Mouse (Mus musculus) lung, postnatal 36 days (tissue): ENCODE measurements around the gene Nr1h4.

Source experiments
- DNase-seq: peaks from one replicate; pipeline ENCODE4 v3.0.0; 2022; ENCODE audit warnings: mixed read lengths

Gene Nr1h4

DNA sequence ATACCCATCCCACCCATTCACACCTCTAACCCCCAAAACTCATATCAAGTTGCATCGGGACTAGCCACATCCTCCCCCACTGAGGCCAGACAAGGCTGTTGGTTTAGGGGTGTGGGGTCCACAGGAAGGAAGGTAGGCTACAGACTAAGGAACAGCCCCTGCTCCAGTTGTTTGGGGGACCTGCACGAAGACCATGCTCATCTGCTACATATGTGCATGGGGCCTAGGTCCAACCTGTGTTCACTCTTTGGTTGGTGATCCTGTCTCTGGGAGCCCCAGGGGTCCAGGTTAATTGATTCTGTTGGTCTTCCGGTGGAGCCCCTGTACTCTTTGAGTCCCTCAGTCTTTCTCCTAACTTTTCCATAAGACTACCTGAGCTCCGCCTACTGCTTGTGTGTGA is 13.0 kb downstream of the Nr1h4 start:
- no peak for DNase-seq

DNA sequence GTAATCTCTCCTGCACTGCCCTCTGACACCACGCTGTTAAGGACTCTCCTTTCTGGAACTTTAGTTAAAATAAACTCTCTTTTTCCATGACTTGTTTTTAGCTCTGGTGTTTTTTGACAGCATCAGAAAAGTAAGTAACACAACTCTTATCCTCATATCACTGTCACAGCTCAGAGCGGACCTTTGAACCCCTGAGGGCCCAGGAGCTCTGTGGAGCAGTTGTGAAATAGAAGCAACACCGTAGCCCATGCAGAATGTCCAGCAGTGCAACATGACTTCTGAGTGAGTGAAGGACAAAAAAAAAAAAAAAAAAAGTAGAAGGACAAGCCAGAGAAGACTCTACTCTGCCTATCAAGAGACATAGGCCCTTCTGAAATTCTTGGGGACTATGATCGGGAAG is 14.2 kb downstream of the Nr1h4 start:
- DNase-seq: no peak

DNA sequence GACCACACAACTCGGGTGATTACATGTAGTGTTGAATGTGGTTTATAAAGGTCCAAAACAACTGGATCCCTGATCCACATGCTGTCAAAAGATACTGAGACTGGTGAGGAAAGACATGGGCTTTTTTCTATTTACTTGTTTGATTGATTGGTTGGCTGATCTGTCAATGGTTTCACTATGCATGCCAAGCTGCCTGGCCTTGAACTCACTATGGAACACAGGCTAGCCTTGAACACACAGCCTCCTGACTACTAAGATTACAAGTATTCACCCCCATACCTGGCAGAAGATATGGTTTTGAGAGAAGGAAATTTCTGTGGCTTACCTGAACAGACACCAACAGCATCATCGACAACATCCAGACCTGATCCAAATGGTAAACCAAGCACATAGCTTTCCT is 15.0 kb downstream of the Nr1h4 start:
- DNase-seq: no peak

DNA sequence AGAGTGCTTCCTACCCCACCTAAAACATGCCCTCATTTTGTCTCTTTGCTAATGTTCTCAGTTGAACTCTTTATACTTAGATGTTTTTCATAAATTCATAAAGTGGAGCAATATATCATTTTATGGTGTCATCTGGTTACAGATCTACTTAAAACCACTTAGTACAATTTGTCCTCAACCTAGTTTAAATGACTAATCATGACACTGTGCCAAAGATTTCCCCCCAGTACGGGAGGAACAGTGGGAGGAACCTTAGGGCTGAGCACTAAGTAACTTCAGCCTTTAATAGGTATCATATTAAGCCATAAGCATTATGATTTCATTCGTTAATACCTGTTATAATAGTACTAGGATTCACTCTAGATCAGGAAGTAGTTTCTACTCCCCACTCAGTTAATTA is 17.6 kb downstream of the Nr1h4 start:
- no peak for DNase-seq

DNA sequence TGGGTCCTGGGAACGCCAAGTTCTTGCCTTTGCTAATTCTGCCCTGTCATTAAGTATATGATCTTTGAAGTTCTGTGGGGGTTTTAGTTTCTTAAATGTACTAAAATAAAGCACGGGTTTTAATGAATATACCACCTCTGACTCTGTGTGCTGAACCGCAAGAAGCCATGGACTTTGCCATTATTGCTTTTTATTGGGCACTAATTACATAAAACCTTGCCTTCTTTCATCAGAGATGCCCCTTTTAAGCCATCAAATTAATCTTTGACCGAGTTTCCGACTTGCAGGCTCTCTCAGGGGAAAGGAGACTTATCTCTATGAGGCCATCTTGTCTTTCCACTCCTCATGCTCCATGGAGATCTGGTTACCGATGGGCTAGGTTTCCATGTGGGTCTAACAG is 20.8 kb downstream of the Nr1h4 start:
- no peak for DNase-seq

DNA sequence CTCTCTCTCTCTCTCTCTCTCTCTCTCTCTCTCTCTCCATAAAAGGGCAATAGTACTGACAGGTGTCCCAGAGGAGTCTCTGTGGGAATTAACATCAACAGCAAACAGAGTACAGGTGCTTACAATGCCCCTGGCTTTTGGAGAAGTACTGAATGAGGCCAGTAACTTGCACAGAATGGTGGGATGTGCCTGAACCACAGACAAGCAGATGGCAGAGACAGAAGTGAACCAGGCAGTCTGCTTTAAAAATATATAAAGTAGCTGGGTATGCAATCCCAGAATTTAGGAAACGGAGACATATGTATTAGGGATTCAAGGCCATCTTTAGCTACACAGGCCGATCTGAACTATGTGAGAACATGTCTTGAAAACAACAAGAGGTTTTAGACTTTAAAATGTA is 22.8 kb downstream of the Nr1h4 start:
- no peak for DNase-seq

DNA sequence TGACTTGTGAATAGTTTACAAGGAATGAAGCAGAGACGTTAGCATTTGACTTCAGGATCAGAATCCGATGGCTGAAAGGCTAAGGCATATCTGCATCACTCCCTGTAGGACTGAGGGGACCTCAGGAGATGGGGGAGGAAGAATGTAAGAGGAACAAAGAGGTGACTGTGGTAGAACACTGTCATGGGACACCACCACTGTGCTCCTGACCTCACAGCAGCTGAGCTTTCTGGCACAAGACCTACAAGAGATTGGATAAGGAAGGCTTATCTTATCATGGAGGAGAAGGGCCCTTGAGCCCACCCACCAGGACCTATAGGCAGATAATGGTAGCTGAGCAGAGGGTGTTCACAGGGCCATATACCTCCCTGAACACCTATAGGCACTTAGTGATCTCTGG is 24.8 kb downstream of the Nr1h4 start:
- DNase-seq: no peak

DNA sequence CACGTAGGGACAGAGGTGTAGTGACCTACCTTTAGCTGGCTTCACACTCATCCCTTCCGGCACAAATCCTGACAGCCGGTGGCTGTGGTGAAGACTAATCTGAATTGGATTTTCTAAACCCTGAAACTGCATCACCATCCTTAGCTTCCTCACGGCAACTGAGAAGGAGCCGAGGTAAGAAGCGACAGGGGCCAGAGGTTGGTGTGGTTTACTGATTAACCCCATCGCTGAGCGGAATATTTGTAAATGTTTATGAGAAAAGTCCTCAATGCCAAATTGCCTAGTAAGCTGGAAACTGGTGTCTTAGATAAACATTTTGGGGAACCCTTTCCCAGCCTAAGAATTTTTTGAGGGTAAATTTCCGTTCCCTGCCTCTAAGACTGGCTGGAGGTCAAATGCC is 26.9 kb downstream of the Nr1h4 start:
- DNase-seq: no peak

DNA sequence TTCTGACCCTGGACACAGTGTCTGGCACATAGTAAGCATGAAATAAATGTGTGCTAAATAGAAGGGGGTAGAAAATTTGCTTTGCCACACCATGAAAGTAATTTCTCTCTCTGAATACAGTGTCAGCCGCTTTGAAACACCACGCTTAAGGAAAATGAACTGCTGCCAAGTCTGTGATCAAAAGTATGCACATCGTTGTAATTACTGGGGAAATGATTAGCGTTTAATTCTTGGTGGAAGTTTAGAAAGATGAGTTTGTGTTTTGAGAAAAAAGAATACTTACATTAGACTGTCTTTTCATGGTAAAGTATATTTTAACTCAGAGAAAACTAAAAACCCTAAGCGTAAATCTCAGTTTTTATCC is 27.8 kb downstream of the Nr1h4 start:
- DNase-seq: no peak

DNA sequence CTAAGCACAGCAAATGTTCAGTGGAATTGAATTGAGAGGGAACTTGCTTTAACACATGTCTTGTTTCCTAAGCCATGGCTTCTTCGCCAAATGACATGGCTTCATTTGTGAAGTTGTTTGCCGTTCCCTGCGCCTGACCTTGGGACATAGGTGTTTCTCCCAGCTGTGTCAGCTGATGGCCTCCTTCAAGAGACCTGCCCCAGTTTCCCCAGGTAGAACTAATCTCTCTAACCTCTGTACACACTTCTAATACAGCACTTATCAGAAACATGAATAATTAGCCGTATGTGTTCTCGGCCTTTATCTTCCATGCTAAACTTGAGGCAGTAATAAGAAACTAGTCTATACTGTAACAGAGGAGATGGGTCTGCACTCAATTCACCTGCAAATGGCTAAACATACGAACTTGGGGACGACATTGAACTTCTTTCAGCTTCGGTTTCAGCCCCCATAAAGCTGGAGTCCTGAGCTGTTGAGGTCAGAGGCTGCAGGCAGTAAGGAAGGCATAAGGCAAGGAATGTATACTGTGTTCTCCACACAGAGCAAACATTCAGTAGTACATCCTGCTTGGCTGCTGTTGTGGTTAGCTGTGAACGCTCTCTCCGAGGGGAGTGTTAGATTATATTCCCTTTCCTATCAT is 28.3 kb downstream of the Nr1h4 start:
- no peak for DNase-seq

DNA sequence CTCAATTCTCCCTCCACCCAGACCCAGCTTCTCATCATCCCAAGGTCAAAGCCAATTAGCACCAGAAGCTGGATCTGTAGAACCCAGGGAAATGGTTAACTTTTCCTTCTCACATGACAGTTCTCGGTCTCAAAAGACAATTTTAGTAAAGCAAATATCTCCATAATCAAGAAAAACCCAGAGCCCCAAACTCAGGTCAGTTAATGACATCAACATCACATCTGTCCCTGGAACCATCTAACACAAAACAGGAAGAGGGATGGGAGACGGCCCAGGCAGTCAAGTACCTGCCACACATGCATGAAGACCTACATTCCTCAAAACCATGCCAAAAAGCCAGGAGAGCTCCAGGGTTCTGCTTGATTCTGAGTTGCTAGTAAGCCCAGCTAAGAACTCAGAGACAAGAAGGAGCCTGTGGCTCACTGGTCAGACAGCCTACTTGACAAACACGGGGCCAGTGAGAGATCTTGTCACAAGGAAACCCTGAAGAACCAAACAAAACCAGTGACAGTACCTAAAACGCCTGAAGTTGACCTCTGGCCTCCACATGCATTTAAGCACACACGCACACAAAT is 30.3 kb downstream of the Nr1h4 start:
- no peak for DNase-seq

DNA sequence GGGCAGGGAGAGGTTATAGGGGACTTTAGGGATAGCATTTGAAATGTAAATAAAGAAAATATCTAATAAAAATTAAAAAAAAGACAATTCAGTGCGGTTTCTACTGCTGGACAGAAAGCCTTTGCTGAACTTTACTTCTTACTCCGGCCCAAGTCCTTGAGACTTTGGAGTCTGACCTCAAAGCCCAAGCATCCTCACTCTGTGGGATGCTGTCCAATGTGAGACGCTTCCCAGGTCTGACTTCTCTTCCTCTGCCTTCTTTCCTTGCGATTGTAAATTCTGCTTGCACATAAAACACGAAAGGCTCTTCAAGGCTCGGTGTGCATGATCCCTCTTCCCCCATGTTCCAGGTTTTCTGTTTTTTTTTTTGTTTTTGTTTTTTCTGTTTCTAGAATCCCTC is 31.5 kb downstream of the Nr1h4 start:
- DNase-seq: no peak

DNA sequence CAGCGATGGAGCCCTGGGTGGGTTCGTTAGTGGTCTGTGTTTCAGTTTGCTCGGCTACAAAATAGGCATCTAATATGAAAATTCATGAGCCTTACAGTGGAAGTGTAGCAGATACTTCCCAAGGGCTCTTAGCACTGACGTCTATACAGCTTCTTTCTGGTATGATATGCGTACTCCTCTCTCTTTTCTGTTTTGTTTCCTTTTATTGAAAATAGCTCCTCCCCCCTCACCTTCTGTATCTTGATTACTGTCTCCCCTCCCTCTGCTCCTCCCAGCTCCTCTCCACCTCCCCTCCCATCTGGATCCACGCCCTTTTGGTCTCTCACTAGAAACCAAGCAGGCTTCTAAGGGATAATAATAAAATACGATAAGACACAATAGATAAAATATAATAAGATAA is 37.8 kb downstream of the Nr1h4 start:
- DNase-seq: no peak

DNA sequence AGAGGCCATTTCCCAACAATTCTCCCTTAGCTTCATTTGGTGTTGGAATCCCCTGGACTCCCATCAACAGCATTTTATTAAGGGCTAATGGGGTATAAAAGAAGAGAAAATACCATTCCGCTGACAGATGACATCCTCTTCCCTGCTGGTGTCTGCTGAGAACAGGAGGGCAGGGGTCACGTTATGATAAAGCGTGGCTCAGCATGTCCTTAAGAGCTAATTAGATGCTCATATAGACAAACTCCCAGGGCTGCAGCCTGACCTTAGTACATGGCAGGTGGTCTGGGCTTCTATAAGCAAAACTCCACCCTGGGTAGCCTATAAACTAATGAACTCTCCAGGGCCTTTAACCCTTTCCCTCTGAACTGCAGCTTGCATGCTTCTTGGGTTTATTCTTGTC is 42.1 kb downstream of the Nr1h4 start:
- no peak for DNase-seq

DNA sequence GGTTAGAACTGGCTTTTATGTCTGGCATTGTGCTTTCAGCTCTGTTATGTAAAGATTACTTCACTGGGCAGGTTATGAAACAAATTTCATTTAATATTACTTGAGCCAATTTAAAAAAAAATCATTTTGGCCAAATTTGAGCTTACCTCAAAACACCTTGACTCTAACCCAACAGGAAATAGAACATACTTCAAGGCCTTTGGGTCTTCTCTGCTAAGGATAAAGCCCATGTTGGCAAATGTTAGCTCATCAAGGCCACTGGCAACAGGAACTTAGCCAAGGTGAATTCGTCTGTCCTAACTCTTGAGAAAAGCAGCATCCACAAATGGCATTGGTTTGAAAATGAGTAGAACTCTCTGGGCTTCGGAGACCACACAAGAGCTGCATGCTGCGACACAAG is 43.1 kb downstream of the Nr1h4 start:
- DNase-seq: no peak

DNA sequence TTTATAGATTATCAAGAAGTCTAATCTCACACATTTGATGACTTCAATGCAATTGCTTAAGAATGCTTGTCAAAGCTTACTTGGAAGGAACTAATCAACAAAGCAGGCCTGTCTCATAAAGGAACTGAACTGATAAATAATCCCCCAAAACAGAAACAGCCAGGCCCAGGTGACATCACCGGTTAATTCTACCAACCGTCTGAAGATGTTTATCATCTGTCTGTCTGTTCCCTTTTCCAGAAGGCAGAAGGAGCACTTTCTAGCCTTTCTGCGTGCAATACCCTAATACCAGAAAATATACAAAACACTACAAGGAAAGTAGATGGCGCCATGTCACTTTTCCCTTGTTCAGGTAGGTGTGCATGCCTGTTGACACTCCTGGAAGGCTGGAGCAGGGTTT is 43.9 kb downstream of the Nr1h4 start:
- no peak for DNase-seq

DNA sequence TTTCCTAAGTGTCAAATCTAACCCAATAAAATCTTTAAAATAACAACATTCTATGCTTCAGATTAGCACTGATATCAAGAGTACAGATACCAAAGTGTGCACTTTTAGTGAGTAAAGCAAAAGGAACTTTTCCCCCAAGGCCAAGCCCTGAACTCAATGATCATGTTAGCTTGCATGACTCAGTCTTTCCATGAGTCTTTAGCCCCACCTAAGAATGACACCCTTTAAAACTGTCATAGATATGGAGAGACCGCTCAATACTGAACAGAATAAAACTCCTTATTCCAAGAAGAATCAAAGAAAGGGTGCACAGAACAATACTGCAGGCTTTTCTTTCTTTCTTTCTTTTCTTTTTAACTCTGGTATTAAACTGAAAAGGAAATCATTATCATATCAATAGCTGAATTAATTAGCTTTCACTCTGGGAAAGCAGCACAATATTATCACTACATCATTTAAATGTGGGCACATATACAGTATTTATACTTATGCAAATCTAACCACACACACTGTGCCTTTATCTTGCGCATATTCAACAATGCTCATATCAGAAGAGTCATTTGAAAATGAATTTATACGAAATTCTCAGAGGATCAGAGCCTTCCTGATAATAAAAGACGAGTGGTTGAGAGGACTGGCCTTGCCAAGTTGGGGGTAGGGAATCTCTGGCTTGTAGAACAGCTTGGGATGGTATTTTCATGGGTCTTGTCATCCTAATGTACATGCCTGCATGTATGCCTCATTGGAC is 46.2 kb downstream of the Nr1h4 start:
- no peak for DNase-seq

DNA sequence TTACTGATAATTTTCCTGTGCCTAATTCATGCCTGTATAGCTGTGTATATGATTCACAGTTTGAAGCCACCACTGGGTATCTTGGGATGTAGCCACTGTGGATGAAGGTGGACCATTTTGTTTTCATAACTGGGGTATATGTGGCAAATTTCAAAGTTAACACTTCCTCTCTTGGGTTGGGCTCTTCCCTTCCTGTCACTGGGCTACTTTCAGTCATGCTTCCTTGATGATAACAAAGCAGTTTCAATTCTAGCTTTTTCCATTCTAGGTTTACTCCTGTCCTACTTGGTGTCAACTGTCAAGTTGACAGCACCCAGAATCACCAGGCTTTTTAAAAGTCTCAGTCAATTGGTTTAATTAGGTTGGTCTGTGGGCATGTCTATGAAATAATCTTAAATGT is 48.5 kb downstream of the Nr1h4 start:
- DNase-seq: no peak

DNA sequence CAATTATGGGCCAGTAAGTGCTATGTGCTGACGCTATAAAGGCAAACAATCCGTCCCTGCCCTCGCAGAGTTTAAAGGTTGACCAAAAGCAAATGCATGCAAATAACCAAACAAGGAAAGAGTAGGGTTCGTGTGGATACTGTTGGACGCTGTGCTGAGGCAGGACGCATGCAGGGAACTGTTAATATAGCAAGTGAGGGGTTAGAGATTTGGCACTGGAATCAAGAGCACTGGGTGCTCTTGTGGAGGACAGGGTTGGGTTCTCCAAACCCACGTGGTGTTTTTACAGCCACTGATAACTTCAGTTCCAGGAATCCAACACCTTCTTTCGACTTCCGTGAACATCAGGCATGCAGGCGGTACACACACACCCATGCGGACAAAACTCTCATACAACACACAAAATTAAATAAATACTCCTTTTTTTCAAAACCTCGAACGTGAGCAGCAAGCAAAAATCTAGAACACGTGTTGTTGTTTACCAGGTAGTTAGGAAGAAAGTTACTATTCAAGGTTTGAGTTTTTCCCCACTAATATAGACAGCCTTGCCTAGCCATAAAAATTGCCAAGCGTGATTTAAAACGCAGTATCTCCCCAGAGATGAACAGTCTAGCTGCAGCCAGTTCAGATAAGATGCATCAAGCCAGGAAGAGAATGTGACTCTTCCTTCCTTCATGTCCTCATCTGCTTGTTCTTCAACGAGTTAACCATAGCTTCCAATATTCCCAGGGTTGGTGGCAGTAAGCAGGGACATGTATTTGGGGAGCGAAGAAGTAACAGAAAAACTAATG is 49.4 kb downstream of the Nr1h4 start:
- DNase-seq: no peak

DNA sequence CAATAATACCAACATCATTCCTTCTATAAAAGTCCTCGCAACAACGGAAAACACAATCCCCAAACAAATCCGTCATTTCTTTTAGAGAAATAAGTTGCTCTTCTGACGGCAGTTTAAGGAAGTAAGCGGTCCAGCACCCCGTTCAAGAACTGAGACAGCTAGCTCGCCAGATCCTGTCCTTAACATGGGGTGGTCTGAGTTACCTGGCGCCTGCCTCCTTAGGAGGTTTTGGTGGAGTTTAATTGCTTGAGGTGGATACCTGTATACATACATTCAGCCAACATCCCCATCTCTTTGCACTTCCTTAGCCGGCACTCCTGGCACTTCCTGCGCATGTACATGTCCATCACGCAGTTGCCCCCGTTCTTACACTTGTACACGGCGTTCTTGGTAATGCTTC is 50.3 kb downstream of the Nr1h4 start:
- no peak for DNase-seq

DNA sequence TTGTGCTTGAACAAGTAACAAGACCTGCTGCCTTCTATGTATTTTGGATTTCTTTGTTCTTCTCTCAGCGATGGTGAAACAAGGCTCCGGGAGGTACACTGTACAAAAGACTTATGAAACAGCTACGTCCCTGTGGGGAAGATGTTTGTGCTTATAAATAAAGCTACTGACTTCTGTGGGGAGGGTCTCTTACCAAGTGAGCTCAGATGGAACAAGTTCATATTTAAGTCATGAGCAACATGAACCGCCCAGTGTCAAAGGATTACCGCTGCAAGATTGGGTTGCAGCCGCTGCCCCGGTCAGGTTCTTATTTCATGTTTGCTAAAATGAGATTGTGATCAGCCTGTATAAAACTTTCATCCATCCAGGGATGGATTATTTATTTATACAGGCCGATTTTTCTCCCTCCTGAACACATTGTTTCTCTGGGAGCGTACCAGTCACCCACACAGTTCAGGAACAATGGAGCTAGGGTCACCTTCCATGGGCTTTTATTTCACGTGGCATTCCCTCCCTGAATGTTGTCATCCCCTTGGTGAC is 51.2 kb downstream of the Nr1h4 start:
- DNase-seq: no peak

DNA sequence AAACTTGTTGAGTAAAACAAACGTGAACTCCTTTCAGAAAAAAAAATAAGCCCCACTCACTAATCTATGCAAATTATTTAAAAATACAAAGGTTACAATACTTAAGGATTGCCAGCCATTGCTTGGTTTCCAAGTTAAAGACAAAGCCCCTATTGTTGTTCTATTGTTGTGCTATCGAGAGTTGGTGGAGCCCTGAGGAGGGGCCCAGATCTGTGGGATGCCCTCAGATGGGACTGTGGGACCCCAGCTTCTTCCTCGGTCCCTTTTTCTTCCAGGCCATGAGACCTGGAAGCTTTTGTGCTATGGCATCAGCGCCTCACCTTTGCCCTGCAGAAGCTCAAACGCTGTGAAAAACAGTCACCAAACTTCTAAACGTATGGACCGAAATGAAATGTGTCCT is 51.7 kb downstream of the Nr1h4 start:
- DNase-seq: no peak

DNA sequence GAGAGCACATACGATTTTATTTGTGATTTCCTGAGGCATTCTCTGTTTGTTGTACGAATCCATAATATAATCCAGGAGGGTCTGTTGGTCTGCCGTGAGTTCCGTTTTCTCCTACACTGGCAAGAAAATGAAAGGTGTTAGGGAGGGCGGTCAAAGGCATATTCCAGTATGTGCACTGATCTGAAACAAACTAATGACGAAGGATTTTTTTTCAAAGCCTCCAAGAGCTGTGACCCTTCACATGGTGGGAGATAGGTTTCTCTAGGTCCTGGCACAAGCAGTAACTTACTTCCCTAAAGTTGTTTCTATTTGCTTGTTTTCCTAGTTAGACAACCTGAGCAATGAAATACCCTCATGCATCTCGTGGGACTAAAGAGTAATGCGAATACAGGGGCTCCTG is 54.6 kb downstream of the Nr1h4 start:
- DNase-seq: no peak
